Mouse (Mus musculus) left cerebral cortex, postnatal 25 days (tissue): ENCODE measurements at regions not wholly inside any gene's neighbourhood (a gene's known extent, or its start where the extent isn't known, plus 50 kb on each side); places are given as distances from the start of the nearest gene placed in this dataset.

Experiments used
- DNase-seq, 2 experiments: peaks; one replicate each; pipeline ENCODE4 v3.0.0; 2022; ENCODE audit warnings: low spot score in 2 of 2, mixed read lengths in 1 of 2
- intact Hi-C: fragments of 180-260 bp; cut with DNase I; formaldehyde crosslinking; loops from one replicate; pipeline ENCODE4 v1.15.1; 2025

- DNase-seq: peak; percentile 11 to 78
- intact Hi-C loops: no loop called here
Observed at GRCm38 (mm10) chr11:28273299-28273698, 66.4 kb downstream of the Gm6685 start.

- DNase-seq: no peak
- intact Hi-C loops: no loop called here
Observed at GRCm38 (mm10) chr11:28272571-28272970, 67.1 kb downstream of the Gm6685 start.
